In genomic region chr6:38632826-38633225, GRCm38 (mm10) we compare ENCODE assay signal across 23 mouse cellular contexts. TPM values are rescaled to one million over a fixed set of nuclear protein-coding genes. Genes with fewer than 3 reads are reported as not detected.
"Had no signal": no experiment of that assay in that cellular context is flagged by ENCODE, and none has a peak within 500 bp of the region (broad histone marks: within the 10 kb centered on the region; RNA-seq: fewer than 3 reads in every experiment).

No protein-coding gene starts in this region.

- H3K4me2 ChIP-seq: heart, embryonic 12.5 days; hindbrain, embryonic 13.5 days; hindbrain, embryonic 15.5 days; limb, embryonic 13.5 days; limb, embryonic 15.5 days; liver, embryonic 12.5 days had no signal

- DNase-seq: forebrain, postnatal 0 days; gastrocnemius, postnatal 14 days; heart, adult 18-20 months; heart, postnatal 10 days; kidney, adult 11 months; kidney, adult 2 months; kidney, adult 9 months; kidney, postnatal 14 days; kidney, postnatal 36 days; layer of hippocampus, adult 9-11 months; layer of hippocampus, postnatal 36 days; left cerebral cortex, postnatal 4 days had no signal

- H3K27ac ChIP-seq: hindbrain, embryonic 13.5 days; hindbrain, embryonic 15.5 days; hindbrain, postnatal 0 days; limb, embryonic 13.5 days; limb, embryonic 15.5 days; liver, embryonic 12.5 days had no signal

- H3K4me3 ChIP-seq: heart, embryonic 12.5 days; hindbrain, embryonic 13.5 days; hindbrain, embryonic 15.5 days; limb, embryonic 13.5 days; limb, embryonic 15.5 days; liver, embryonic 12.5 days had no signal

- H3K9ac ChIP-seq: forebrain, postnatal 0 days; heart, embryonic 12.5 days; hindbrain, embryonic 13.5 days; hindbrain, embryonic 15.5 days; limb, embryonic 13.5 days; limb, embryonic 15.5 days; liver, embryonic 12.5 days had no signal

- H3K9me3 ChIP-seq: heart, embryonic 12.5 days; hindbrain, embryonic 13.5 days; hindbrain, embryonic 15.5 days; limb, embryonic 13.5 days; limb, embryonic 15.5 days; liver, embryonic 12.5 days had no signal

- ATAC-seq: forebrain, postnatal 0 days; hindbrain, postnatal 0 days; intestine, embryonic 16.5 days; liver, embryonic 12.5 days had no signal

- H3K36me3 ChIP-seq: hindbrain, embryonic 15.5 days had no signal

RNA-seq across cellular contexts. Expression of gene Klrg2, which starts 4.2 kb away (rescaled TPM):
- total RNA-seq: liver, adult 2 months had no signal
- polyA plus RNA-seq: liver, adult 2 months had no signal

RNA-seq across cellular contexts. Expression of gene Clec2l, which starts 30.0 kb away (rescaled TPM):
- total RNA-seq: gastrocnemius, adult 18-20 months; hematopoietic stem cell, adult 5-6 weeks; liver, adult 2 months had no signal
- polyA plus RNA-seq: liver, adult 2 months had no signal
